Mouse (Mus musculus) gonadal fat pad, adult 2 months (tissue): ENCODE data around the gene Nat8f2. TPM values are rescaled to one million over a fixed set of nuclear protein-coding genes. Genes with fewer than 3 reads are reported as not detected.
"Not testable (repeated sequence)": the region's sequence is repeated elsewhere in the genome, so short reads cannot be mapped to it uniquely, and the experiment has no call there.

ENCODE experiments used
- DNase-seq: peaks from one replicate; pipeline ENCODE4 v3.0.0-alpha.2; 2012; ENCODE audit warnings: low read depth
- polyA plus RNA-seq: library from polyadenylated mRNA; depleted of rRNA; stranded (reverse); fragments of >200 nt; gene quantifications from 2 replicates; pipeline ENCODE4 v1.2.3, GENCODE M21; 2012; rRNA removed

The Nat8f2 gene
- polyA plus RNA-seq: 0.03 and 0.27 TPM in 2 replicates

DNA sequence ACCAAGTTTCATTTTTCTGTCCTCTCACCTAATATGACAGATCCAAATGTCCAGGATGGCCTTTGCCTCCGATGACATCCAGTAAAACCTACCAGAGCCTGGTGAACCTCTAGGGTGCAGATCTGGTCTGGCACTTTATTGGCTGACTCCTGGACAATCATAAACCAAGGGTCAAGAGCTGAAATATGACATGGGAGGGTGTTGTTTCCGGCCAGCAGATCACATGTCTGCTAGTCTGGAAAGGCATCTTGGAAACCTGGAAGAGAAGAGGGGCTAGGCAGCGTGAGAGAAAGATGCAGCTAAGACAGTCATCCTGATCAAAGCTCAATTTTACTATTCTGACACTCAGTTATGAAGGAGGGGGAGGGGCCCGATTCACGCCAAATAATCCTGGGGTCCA is at the start of gene Nat8f2:
Gene Nat8f2, minus strand, starts transcription at position 153 of the 400 bp plus-strand sequence.
- not testable (repeated sequence) for DNase-seq

DNA sequence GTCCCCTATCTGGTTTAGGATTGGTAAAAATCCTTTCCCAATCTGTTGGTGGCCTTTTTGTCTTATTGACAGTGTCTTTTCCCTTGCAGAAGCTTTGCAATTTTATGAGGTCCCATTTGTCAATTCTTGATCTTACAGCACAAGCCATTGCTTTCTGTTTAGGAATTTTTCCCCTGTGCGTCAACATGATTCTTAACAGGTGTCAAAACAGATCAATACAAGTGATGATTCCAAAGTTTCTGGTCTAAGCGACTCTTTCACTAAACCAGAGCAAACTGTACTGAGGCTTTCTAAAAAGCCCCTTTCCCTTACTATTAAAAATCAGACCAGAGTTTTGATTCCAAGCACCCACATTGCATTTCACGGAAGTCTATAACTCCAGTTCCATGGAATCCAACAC is 49.4 kb upstream of the Nat8f2 start:
- not testable (repeated sequence) for DNase-seq

DNA sequence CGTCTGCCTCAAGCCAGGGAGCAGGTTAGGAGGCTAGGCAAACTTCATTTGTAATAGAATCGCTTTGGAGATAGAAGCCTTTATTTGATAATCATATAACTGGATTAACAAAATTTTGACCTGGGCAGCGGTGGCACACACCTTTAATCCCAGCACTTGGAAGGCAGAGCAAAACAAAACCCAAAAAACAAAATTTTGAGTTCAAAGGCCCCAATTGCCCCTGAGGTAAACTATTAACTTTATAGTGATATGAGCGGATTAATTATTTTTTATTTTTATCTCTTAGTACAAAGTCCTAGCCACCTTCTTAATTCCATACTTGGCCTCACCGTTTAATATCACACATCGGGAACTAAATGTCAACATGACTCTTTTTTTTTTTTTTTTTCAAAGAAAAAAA is 47.6 kb upstream of the Nat8f2 start:
- no peak for DNase-seq

DNA sequence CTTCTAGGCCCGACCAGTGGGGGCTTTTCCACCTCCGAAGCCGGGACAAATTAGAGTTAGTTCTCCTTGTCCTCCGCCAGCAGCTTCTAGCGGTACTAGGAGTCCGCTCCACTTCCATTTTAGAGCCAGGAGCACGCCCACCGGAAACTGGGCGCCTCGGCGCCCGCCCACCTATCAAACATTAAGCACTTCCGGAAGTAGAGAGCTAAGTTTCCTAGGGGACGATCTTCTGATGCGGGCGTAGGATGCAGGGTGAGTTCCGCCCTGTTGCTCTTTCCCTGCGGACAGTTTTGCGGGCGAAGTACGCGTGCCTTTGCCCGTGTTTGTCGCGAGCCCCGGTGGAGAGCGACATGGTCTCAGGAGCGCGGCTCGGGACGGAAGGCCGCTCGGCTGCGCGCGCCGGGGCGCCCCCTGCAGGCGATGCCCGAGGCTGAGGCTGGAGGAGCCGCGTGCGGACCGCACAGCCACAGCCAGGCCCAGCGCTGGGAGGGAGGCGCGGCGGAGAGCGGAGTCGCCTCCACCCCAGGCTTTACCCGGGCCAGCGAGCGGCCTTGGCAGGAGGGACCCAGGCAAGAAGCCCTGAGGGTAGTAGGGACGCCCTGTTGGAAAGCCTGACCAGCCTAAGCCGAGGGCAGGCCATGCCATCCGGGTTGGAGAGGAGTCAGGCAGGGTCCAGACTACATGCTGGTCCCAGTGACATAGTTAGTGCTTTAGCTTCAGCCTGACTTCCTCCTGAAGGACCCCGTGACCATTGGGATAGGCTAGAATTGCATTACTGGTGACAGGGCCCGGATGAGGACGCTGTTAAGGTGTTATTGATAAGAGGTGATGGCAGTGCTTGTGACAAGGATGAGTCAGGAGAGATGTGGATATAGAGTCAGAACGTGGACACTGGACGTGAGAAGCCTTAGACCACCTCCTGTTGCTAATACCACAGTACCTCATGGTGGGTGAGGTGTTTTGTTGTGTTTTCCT is 46.9 kb upstream of the Nat8f2 start, which contains the start of gene Nat8f1:
Gene Nat8f1, minus strand, starts transcription at position 149 of the 975 bp plus-strand sequence.
- not testable (repeated sequence) for DNase-seq

DNA sequence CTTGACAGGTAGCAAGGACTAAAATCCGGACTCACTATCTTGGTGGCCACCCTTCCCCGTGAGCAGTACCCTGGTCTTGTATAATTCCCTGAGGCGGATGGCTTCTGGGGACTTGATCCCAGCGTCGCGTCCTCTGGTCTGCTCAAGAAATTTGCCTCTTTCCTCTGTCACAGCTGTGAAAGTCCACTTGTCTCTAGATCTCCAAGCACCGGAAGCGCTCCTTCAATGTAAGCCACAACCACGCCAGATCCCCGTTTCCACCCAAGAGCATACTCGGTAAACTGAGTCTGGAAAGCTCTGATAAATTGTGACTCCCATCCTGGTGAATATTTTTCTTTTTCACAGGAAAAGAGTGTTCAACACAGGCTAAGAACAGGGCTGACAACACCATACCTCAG is 46.2 kb upstream of the Nat8f2 start:
- no peak for DNase-seq

DNA sequence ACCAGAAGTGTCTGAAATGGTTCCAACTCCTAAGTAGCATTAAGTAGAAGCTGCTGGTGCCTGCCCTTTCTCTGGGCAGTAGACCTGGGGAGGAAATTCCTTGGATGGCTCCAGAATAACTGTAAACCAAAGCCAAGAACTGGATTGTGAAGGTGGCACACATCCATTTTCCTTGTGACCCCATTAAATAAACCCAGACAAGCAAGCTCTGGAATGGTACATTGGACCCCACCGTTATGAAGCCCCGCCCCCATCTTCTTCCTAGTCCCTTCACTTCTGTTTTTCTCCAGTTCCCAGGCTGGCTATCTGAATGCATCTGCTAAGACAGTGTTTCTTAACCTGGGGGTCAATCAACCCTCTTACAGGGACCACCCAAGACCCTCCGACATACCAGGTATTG is 42.6 kb upstream of the Nat8f2 start, which contains the start of gene Tprkb:
Gene Tprkb, plus strand, starts transcription at position 279 of the 400 bp plus-strand sequence.
- DNase-seq: no peak

DNA sequence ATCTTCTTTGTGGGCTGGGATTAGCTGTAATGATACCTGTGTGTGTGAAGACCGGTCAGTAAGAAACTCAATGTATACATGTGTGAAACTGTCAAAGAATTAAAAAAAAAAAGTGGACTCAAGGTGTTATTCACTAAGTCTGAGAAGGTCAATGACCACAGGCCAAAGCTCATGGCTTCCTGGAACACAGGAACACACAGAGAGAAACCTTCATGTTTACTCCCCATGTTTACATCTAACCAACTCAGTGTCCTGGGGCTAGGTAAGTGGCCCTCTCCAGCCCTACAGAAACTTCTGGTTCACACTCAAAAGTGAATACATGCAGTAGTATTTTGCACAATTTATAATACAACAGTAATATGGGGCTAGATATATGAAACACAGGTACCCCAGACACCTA is 40.7 kb upstream of the Nat8f2 start:
- DNase-seq: no peak

DNA sequence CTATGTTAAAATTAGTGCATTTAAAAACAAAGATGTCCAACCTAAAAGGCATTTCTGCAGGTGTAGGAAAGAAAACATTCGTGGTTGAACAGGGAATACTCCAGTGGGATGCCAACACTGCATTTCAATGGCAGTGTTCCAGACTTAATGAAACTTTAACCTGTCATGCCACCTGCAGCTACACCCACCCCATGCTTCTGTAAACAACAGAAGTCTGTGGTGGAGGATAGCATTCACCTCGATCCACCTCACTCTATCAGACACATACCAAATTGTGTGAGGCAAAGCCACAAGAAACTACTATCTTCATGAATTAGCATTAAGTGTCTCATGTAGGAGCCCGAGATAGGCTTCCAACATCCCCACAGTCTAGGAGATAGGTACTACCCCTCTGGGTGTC is 39.4 kb upstream of the Nat8f2 start:
- DNase-seq: no peak

DNA sequence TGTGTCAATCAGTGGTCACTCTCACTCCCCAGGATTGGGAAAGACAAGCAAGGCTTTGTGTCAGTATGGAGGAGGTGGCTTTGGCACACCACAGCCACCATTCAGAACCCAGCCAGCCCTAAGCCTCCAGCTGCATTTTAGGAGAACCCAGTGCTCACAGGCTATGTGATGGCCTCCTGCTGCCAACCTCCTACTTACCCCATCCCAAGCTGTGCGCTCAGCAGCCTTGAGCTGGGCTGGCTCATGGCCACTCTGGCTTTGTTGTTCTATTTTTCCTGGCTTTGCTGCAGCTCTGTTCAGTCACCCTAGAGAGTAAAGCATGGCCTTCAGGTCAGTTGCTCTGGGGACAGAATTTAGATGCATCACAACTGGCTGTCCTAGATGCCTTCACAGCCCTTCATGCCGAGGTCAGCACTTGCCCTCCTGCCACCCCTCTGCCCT is 38.0 kb upstream of the Nat8f2 start:
- DNase-seq: peak; percentile 81

DNA sequence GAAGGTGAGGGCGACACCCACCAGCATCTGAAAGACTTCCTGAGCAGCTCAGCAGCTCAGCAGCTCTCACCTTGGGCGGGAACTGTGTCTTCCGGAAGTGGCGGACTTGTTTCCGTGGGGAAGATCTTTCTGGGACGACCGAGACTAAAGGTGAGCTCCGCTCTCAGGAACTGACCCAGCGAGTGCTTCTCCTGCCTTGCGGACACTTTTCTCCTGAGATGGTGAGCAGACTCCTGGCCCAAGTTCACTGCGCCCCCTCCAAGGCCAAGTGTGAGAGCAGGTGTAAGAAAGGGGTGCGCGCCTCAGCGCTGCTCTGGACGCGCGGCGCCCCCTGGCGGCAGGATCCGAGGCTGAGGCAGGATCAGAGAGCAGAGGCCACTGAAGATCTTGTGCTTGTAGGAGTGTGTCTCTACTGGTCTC is 35.7 kb upstream of the Nat8f2 start, which contains the start of gene Nat8f4:
Gene Nat8f4, minus strand, starts transcription at position 243 of the 420 bp plus-strand sequence.
- DNase-seq: not testable (repeated sequence)

DNA sequence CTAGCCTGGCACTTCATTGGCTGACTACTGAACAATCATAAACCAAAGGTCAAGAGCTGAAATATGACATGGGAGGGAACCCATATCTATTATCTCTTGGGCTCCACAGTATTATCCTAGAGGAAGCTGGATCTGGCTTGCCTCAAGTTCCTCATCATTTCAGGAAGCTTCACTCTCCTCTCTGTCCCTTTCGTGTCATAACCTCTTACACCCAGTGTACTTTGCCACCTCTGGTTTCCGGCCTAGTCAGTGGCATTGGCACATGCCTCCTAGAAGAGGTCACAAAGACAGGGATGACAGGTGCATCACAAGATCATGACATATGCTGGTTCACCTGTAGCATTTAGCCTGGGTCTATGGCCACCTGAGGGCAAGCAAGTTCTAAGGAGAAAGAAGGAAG is 33.3 kb upstream of the Nat8f2 start:
- DNase-seq: no peak

DNA sequence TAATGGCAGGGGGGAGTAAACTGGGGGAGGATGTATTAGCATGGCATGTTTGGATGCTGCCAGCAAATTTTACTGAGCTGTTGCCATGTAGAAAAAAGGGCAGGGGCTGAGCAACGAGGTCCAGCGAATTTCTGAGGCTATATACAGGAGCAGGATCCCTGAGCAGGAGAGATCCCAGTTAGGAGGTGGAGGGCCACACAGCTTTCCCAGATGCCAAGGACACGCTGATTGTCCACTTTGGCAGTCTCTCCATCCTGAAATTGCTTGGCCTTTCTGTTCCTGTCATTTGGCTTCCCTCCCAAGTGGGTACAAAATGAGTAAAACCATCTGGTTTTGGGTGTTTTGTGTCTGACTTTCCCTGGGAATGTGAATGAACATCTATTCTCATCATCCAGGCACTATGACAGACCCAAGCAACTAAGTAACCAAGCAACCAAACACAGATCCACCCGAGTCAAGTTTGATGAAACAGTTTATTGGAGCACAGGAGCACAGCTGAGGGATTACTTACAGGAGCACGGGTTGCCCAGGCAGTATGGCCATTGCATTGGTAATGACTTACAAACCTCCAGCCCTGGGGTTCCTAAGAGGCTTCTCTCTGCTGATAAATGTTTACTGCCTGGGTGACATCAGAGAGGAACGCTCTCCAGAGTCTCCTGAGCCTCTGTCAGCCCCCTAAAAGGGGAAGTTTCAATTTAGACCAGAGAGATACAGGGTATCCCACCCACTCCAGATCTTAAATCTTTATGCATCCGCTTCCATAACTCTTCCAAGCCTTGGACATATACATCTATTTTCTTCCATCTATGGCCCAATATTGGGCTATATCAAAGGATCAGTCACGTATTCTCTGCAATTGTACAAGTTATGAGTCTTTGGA is 29.9 kb upstream of the Nat8f2 start:
- not testable (repeated sequence) for DNase-seq

DNA sequence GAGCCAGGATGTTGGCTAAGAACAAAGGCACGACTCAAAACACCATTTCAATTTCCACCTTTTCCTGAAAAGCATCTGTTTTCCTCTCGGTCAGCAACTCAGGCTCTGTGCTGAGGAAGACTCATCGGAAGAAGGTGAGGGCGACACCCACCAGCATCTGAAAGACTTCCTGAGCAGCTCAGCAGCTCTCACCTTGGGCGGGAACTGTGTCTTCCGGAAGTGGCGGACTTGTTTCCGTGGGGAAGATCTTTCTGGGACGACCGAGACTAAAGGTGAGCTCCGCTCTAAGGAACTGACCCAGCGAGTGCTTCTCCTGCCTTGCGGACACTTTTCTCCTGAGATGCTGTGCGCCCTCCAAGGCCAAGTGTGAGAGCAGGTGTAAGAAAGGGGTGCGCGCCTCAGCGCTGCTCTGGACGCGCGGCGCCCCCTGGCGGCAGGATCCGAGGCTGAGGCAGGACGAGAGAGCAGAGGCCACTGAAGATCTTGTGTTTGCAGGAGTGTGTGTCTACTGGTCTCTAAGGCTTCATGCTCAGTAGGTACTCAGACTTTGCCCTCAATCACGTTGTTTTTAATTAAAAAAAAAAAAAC is 26.2 kb upstream of the Nat8f2 start:
- not testable (repeated sequence) for DNase-seq

DNA sequence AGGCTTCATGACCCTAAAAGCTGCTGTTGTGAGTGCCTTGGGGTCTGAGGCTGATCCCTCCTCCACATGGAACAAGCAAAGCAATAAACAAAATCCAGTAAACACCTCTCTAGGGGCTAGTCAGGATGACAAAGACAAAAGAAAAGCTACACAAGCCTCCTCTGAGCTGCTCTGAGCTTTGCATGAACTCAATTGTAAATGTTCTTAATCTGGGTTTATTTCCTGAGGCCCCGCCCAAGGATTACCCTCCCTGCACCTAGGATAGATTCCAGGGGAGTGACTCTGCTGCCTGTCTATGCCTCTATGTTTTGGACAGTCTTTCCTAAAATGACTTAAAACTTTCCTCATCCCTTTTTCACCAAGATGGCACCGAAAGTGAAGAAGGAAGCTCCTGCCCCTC is 20.0 kb upstream of the Nat8f2 start:
- DNase-seq: no peak

DNA sequence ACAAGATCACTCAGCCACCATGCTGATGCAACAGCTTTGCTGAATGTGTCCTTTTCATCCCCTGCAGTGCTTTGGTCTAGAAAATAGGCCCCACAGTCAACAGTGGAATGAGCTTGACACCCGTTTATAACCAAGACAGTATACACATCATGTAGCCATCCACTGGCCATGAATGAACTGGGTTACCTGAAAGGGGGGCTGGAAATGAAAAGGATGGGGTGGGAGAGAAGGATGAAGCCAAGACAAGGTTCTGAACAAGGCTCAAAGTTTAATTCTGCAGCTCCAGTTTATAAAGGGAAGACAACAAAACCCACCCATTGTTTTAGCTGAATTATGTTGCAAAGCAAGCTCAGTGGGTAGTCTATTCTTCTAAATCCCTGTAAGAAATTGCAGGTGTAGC is 15.4 kb upstream of the Nat8f2 start:
- DNase-seq: no peak

DNA sequence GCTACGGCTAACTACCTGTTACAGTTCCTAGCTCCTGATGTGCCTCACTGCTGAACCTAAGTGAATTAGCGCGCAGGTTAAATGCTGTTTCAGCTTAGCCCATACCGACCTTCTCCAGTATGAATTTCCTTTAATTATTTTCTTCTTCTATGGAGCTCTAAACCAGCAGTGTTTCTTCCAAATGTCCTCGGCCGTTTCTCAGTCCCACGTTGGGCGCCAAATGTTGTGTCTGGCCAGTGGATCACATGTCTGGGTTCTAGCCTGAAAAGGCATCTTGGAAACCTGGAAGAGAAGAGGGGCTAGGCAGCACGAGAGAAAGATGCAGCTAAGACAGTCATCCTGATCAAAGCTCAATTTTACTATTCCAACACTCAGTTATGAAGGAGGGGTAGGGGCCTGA is 14.3 kb upstream of the Nat8f2 start:
- not testable (repeated sequence) for DNase-seq

DNA sequence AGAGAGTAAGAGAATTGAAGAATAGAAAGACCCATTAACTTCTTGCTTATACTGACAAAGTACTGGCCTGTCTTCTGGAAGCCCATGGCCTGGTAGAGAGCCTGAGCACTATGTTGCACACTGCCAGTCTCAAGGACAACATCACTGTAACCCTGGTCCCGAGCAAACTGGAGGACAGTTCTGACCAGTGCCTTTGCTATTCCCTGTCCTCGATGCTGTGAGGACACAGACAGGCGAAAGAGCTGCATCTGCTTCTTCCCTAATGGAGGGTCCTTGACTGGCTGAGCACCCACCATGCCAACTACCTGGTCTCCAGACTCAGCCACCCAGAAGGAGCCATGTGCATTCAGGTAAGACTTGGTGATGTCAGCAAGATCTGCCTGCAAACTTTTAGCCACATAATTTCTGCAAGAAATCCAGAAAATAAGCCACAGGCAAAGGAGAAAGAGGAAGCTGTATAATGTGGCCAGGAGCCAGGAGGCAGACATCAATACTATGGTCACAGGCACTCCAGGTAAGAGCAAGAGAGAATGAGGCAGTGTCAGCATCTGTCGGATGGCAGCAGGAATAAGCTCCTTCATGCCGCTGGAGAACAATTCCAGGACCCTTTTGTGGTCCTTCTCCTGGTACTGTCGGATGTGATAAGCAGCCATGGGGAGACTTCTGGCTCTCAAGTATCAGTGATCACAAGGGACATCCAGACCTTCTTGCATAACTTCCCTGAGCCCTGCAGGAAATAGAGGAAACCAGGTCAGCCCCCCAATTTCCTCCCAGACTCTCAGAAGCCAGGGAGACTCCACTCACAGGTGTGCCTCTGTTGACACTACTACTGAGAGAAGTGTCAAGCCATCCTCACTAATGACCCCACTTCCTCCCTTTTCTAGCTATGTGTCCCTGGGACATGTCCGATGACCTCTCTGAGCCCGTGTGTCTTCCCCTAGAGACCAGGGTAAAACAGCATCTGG is 950 bp downstream of the Nat8f2 start:
- DNase-seq: no peak

DNA sequence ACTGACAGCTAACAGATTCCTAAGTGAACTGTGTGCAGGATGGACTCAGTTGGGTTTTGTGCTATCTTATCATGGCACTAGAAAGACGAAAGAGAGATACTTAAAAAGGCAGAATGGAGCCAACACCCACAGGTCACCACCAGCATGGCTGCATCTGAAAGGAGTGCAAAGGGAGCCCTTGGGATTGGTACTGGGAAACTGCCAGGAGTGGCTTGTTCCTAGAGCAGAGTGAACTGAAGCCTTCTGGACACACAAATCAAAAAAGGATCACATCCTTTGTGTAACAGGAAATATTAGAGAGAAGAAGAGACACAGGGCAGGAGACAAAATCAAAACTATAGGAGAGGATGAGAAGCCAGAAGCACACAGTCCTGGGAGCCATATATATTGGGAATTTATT is 2.0 kb downstream of the Nat8f2 start:
- DNase-seq: not testable (repeated sequence)

DNA sequence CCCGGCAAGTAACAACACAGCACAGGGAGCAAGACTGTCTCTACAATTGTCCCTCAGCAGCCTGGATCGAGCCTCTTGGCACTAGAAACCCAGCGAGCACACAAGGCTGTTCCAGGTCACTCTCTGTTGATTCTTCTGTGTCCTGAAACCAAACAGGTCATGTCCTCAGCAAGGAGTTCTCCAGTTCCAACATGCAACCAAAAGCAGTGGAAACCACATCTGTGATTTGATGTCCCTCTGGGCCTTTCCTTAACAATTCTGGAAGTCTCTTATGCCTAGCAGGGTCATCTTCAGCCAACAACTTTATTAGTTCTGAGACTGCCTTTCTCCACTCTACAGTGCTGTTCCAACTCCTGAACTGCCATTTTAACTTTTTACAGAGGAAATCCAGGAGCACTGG is 2.8 kb downstream of the Nat8f2 start:
- not testable (repeated sequence) for DNase-seq

DNA sequence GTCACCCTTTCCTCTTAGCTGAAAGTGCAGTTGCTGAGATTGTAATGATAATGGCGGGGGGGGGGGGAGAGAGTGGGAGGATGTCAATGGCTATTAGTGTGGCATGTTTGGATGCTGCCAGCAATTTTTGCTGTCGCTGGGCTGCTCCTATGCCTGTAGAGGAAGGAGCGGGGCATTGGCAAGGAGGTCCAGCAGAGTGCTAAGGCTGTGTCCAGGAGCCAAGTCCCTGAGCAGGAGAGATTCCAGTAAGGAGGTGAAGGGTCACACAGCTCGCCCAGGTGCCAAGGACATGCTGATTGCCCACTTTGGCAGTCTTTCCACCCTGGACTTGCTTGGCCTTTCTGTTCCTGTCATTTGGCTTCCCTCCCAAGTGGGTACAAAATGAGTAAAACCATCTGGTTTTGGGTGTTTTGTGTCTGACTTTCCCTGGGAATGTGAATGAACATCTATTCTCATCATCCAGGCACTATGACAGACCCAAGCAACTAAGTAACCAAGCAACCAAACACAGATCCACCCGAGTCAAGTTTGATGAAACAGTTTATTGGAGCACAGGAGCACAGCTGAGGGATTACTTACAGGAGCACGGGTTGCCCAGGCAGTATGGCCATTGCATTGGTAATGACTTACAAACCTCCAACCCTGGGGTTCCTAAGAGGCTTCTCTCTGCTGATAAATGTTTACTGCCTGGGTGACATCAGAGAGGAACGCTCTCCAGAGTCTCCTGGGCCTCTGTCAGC is 3.9 kb downstream of the Nat8f2 start:
- not testable (repeated sequence) for DNase-seq
